Mouse (Mus musculus): ENCODE results near the gene Dazap1.

The Dazap1 gene

DNA sequence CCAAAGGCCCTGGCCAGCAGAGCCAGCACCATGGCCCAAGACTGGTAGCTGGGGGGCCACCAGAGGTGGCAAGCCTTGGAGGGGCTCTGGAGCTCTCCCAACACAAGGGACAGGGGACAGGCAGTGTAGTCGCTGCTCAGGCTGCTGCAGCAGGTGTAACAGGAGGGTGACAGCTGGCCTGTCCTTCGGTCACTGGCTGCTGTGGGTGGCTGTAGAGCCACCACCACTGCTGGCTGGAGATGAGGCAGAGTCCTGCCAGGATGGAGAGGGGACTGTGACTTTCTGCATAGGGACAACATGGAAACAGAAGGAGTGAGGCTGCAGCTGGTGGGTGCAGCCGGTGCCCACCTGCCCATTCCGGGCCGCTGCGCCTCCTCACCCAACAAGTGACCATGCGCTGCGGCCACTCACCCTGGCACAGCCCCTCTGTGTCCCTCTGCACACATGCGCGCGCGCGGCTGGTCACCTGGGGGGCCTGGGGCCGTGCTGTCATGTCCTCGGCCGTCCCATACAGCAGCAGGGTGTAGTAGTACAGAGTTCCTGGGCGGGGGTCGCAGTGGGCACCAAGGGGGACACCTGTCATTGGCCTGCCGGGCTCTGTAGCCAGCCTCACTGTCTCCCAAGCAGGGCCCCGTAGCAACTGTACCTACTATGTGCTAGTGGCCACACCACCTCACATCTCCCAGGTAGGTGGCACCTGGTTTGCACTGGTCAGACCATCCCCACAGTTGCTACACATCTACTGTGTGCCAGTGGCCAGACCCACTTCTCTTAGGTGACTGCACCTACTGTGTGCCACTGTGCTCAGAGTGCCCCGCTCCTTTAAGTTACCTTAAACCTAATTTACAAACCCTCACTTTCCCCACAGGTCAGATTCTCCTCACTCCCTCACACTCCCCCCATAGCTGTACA, 60.6 kb downstream of the Dazap1 start:
- intact Hi-C loops (cut with DNase I) = no loop called here

DNA sequence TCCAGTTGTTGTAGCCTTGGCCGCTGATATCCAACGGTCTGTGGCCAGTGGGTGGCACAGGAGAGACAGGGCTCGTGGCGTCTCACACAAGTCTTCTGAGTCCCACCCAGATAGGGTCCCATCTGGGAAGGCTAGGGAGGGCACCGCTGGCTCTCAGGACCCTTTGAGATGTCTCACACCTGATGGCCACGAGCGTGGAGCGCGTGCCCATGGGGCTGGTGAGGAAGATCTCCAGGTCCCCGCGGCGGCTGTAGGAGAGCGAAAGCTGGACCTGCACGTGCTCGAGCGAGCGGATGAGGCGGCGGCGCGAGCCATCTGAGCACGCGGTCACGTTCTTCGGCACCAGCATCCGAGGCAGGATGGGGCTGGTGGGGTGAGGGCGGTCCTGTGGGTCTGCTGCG, 61.5 kb downstream of the Dazap1 start:
- intact Hi-C loops (cut with DNase I) = no loop called here

DNA sequence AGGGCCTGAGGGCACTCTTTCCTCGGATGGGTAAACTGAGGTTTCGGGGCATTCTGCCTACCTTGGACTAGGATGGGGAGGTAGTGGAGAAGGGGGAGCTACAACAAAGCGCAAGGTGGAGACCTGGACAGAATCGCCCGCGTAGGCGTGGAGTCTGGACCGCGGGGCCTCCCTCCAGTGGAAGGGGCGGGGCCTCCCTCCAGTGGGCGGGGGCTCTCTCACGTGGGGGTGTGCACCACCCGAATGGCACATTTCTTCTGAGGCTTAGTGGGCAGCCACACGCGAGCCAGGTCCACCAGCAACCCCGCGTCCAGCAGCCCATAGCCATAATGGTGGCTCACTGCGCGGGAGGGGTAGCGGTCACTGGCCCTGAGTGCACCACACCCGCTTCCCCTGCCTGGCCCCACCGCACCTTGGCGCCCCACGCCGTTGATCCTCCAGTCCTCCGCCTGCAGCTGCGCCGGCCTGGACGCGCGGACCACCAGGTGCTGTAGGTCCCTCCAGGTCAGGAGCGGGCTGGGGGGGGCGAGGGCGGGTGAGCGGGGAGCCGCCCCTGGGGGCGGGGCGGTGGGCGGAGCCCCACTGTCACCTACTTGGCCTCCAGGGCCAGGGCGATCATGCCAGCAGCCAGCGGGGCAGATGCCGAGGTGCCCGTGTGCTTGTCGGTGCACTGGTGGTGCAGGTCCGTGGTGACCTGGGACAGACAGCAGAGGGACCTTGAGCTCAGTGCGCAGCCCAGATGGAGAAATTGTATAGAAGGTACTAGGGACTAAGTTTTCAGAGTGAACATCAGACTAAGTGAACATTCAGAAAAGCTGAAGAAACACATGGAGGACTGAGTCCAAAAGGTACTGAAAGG, 62.2 kb downstream of the Dazap1 start:
- intact Hi-C loops (cut with DNase I) = no loop called here

DNA sequence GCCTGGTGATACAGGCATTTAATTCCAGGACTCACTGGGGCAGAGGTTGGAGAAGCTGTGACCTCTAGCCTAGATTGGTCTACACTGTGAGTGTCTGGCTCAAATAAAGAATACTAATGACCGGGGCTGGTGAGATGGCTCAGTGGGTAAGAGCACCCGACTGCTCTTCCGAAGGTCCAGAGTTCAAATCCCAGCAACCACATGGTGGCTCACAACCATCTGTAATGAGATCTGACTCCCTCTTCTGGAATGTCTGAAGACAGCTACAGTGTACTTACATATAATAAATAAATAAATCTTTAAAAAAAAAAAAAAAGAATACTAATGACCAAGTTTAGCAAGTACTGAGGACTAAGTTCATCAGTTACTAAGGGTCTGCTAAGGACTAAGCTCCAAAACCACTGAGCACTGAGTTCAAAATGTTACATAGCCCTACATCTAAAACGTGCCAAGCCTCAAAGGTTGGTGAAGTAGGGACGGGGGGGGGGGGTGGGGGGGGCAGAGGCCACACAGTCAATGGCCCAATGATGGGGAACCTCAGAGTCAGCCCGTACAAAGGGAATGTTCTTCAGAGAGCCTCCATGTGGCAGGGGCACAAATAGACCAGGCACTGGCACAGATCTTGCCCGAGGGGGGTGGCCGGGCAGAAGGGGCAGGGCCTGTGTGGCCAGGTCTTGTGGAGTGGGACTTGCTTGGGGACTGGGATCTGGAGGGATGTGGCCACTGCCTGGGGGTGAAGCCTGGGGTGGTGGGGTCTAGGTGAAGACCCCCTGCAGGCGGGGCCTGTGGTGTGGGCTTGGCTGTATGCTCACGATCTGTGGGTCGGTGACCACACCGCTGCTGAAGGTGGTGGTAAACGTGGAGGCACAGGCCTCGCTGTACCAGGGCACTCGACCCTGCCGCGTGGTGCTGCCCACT, 63.1 kb downstream of the Dazap1 start:
- intact Hi-C loops (cut with DNase I) = no loop called here

DNA sequence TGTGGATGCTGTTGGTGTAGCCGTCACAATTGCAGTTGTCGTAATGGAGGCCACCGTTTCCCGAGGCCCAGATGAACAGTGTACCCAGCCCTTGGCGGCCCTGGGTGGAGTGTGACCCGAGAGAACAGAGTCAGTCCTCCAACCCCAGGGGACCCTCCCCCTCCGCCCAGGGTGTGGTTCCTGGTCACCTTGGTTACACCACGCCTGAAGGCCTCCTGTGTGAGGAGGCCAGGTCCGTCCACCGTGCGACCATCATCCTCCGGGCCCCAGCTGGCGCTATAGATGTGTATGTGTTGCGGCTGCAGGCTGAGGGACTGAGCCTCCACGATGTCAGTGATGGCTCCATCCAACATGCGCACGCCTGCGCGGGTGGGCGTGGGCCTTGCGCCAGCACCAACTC, 63.8 kb downstream of the Dazap1 start:
- intact Hi-C loops (cut with DNase I) = no loop called here

DNA sequence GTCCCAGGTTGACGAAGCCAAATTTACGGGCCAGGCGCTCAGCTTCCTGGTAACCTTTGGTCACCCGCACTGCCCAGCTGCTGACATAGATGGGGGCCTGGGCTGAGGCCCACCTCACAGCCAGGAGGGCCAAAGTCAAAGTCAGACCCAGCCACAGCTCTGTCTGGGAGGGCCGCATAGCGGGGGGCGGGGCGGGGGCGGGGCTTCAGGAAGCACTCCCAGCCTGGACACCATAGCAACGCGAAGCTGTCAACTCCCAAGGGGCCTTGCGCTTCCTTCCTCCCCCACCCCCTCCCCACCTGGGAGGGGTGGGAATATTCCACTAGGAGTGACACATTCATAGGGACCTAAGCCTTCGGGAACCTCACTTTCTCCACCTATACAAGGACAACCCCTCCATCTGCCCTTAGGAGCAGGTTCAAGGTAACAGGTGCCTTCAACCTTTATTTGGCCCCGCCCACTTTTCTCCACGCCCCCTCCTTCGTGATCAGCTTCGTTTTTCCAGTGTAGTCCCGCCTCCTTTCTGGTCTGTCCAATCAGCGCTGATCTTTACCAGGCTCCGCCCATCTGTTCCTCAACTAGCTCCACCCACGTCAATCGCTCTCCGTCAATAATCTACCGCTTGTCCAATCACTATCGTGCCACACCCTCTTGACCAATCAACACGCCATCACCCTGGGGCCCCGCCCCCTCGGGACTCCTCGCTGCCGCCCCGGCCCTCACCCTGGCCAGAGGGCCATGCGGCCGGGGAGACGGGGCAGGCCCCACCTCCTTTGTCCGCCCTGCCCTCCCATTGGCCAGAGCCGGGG, 68.2 kb downstream of the Dazap1 start, which contains the start of the genes Pcsk4 and Reep6:
Pcsk4 (minus strand) TSS at position 226 of the 809 bp plus-strand sequence.
Reep6 (plus strand) TSS at position 681 of the 809 bp plus-strand sequence.
- intact Hi-C loops (cut with DNase I) = no loop called here

DNA sequence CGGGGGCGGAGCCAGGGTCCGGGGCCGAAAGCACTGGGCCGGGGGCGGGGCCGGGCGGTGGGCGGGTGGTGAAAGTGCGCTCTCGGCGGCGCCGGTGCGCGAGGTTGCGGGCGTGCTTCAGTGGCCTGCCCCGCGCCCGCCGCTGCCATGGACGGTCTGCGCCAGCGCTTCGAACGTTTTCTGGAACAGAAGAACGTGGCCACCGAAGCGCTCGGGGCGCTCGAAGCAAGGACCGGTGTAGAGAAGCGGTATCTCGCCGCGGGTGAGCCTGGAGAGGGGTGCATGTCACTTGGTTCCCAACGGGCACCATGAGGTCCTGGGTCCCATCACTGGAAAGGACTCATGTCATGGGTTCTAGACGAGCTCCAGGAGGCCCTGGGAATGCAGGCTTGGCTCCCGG, 68.8 kb downstream of the Dazap1 start:
- intact Hi-C loops (cut with DNase I) = no loop called here

DNA sequence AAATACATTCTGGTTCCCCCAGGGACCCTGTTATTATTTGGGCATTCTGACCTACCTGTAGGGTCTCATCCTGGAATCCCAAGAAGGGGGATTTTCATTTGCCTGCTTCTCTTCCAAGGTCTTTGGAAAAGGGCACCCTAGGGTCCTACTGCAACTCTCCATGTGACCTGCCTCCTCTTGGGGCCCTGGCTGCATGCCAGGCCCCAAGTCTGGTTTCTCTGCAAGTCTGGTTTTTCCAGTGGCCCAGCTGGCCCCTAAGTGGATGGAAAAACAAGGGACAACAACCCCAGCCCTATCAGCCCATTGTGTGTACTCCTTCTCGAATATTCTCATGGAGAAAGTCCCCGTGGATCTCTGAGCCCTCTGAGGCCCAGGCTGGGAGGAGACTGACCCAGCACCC, 69.6 kb downstream of the Dazap1 start:
- intact Hi-C loops (cut with DNase I) = no loop called here

DNA sequence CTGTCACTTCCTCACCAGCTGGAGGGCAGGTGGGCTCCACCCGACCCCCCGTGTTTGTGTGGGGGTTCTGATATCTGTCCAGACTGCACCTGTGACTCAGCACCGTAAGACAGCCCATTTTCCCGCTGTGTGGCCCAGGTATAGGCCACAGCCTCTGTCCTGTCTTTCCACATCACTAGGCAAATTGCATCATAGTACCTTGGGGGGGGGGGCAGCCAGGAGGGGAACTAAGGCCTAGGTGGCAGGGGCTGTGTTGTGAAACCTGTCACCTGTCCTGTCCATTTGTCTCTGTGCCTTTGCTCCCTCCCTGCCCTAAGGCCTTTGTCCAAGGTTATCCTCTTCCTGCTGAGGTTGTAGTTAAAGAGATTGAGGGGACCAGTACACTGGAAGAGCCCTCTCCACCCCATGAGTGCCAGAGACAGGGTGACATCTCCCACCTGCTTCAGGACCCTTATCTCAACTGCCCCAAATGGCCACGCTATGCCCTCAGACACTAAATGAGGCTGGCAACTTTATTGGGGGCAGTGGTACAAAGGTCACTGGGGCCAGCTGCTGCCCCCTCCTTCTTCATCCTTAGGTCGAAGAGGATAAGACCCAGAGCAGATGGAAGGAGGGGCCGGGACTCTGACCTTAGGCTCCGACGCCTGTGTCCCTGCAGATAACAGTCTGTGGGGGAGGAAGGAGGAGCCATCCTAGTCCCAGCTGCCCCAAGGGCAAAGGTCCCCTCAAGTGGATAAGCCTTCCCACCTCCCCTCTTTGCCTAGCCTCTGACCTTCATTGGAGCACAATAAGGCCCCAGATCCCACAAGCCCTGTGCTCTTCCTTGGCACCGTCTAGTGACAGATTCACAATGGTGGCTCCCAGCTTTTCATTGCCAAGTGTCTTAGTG, 70.6 kb downstream of the Dazap1 start:
- intact Hi-C loops (cut with DNase I) = no loop called here

DNA sequence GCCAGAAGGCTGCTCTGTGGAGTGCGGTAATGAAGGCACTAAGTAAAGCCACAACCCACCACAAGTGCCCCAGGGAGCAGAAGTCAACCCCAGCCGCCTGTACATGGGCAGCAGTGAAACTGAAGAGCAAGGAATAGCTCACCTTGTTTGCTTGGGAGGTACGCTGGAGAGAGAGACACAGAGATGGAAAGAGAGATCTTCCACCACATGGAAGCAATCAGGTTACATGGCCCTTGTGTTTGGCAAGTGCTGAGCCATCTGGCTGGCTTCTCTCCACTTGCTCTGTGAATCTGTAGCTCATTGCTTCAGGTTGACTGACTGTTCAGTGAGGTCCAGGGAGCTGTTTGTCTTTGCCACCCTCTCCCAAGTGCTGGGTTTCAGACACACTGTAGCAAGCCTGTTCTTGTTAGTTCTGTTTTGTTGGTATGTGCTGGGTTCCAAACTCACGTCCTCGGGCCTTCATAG, 71.3 kb downstream of the Dazap1 start:
- intact Hi-C loops (cut with DNase I) = no loop called here

DNA sequence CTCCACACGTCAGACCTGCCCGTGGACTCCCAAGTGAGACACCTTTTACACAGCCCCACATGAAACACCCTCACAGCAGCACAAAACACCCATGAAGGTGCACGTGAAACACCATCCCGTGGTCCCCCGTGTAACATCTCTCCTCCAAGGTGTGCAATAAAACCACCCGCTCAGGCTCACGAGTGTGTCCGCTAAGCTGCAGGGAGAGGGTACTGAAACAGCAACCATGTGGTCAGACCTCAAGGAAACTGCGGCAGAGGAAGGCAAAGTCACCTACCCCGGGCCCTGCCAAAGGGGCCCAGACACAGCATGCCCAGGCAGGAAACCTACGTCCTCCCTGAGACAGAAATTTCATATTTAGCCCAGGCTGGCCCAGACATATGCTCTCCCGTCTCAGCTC, 75.0 kb downstream of the Dazap1 start:
- intact Hi-C loops (cut with DNase I) = loop anchor here (5.0 kb wide), 1 partner anchor 36 kb away; no protein-coding TSS in a partner anchor

Small RNA genes lying within 50 kb of the gene (microRNA-seq; reads per million reads assigned to microRNA genes)
- 0.25 to 0.46 reads per million in 2 experiments for gene Mir6911
